Mouse (Mus musculus) olfactory bulb, adult 2 months (tissue): ENCODE results near the gene Fyn. TPM values are rescaled to one million over a fixed set of nuclear protein-coding genes. Genes with fewer than 3 reads are reported as not detected.

Source experiments
- H3K27ac ChIP-seq: fragments of 200-500 bp; 2 replicates; pipeline ENCODE4 v1.5.1; 2012; ENCODE audit warnings: low read depth, low read length; ENCODE audit not compliant: insufficient read depth
- H3K4me1 ChIP-seq: fragments of 200-500 bp; 2 replicates; pipeline ENCODE4 v1.6.1; 2012; ENCODE audit warnings: low read length; ENCODE audit not compliant: control insufficient read depth, insufficient read depth
- H3K4me3 ChIP-seq: fragments of 200-500 bp; 2 replicates; pipeline ENCODE4 v1.5.1; 2012; ENCODE audit warnings: mild to moderate bottlenecking, low read depth, low read length, moderate library complexity; ENCODE audit not compliant: insufficient read depth
- CTCF ChIP-seq: fragments of 200-500 bp; IDR thresholded peaks from 2 replicates; pipeline ENCODE4 v1.5.1; 2012; ENCODE audit warnings: low read depth, mild to moderate bottlenecking, low read length, moderate library complexity; ENCODE audit not compliant: insufficient read depth
- POLR2A ChIP-seq: fragments of 200-500 bp; IDR thresholded peaks from 2 replicates; pipeline ENCODE4 v1.6.1; 2012; ENCODE audit warnings: mild to moderate bottlenecking, low read depth, low read length, moderate library complexity; ENCODE audit not compliant: insufficient read depth
- WGBS: fragments of 180-500 bp; shearing (Covaris S2); methylation state at CpG from one replicate; pipeline ENCODE4 v1.1.7; 2018; 5-methylcytosine and 5-hydroxymethylcytosine counted together
- polyA plus RNA-seq: library from polyadenylated mRNA; stranded (reverse); fragments of >200 nt; gene quantifications from 2 replicates; pipeline ENCODE4 v1.2.4, GENCODE M21; 2012; ENCODE audit warnings: low replicate concordance; ENCODE audit not compliant: missing spikeins, insufficient read depth, insufficient read length

Fyn gene
- polyA plus RNA-seq, 1 experiment: 322 TPM

- Histone ChIP-seq H3K27ac (no peak overlapping the region), H3K4me3 (no peak overlapping the region), H3K4me1 (peaks cover 23% of the 10 kb centered on the region)
- TF ChIP-seq CTCF (no peak), POLR2A (no peak)
Observed at GRCm38 (mm10) chr10:39443947-39444346, 75.3 kb downstream of the Fyn start.

- Histone ChIP-seq H3K4me3 (no peak overlapping the region), H3K27ac (no peak overlapping the region), H3K4me1 (peaks cover 21% of the 10 kb centered on the region)
- WGBS: 81% methylated on average over 11 of the region's 11 CpGs
- no peak for TF ChIP-seq CTCF
- no peak for TF ChIP-seq POLR2A
Observed at GRCm38 (mm10) chr10:39445870-39446269, 77.2 kb downstream of the Fyn start.

GRCm38 (mm10) chr10:39446706-39447105, 78.1 kb downstream of the Fyn start:
- TF ChIP-seq CTCF (no peak), POLR2A (no peak)
- WGBS: 96% methylated on average over 5 of the region's 5 CpGs
- H3K4me3 ChIP-seq: no peak overlapping the region

GRCm38 (mm10) chr10:39449179-39449578, 80.5 kb downstream of the Fyn start:
- 62% methylated on average over 4 of the region's 4 CpGs for WGBS
- TF ChIP-seq CTCF (no peak), POLR2A (no peak)
- no peak overlapping the region for H3K27ac ChIP-seq
- peaks cover 37% of the 10 kb centered on the region for H3K4me1 ChIP-seq
- no peak overlapping the region for H3K4me3 ChIP-seq

More at GRCm38 (mm10) chr10:39446706-39447105, 78.1 kb downstream of the Fyn start:
- Histone ChIP-seq H3K4me1 (peaks cover 28% of the 10 kb centered on the region), H3K27ac (no peak overlapping the region)

- Histone ChIP-seq H3K4me3 (no peak overlapping the region), H3K27ac (peak overlapping the region; percentile 52), H3K4me1 (peaks cover 39% of the 10 kb centered on the region)
- TF ChIP-seq POLR2A (no peak), CTCF (no peak)
- 58% methylated on average over 8 of the region's 8 CpGs for WGBS
Observed at GRCm38 (mm10) chr10:39450356-39450755, 81.7 kb downstream of the Fyn start.

GRCm38 (mm10) chr10:39451065-39451464, 82.4 kb downstream of the Fyn start:
- H3K27ac ChIP-seq: no peak overlapping the region; the same call in 1 of the 2 replicates
- no peak for TF ChIP-seq CTCF
- no peak for TF ChIP-seq POLR2A
- H3K4me1 ChIP-seq: peaks cover 41% of the 10 kb centered on the region
- WGBS: 44% methylated on average over 6 of the region's 6 CpGs
- no peak overlapping the region for H3K4me3 ChIP-seq

GRCm38 (mm10) chr10:39451918-39452624, 83.4 kb downstream of the Fyn start:
- H3K4me3 ChIP-seq: no peak overlapping the region
- no peak overlapping the region for H3K27ac ChIP-seq
- H3K4me1 ChIP-seq: peaks cover 42% of the 10 kb centered on the region
- 39% methylated on average over 8 of the region's 8 CpGs for WGBS
- no peak for TF ChIP-seq CTCF

GRCm38 (mm10) chr10:39455344-39455743, 86.7 kb downstream of the Fyn start:
- no peak overlapping the region for H3K4me3 ChIP-seq
- TF ChIP-seq POLR2A: no peak
- no peak for TF ChIP-seq CTCF
- H3K4me1 ChIP-seq: peaks cover 53% of the 10 kb centered on the region
- no peak overlapping the region; the same call in 1 of the 2 replicates for H3K27ac ChIP-seq
- WGBS: 61% methylated on average over 4 of the region's 4 CpGs

- H3K4me3 ChIP-seq: no peak overlapping the region
- WGBS: 64% methylated on average over 15 of the region's 15 CpGs
- peaks cover 49% of the 10 kb centered on the region for H3K4me1 ChIP-seq
- TF ChIP-seq CTCF: no peak
- no peak for TF ChIP-seq POLR2A
- H3K27ac ChIP-seq: no peak overlapping the region; the same call in 1 of the 2 replicates
Observed at GRCm38 (mm10) chr10:39455857-39456620, 87.4 kb downstream of the Fyn start.
